Mouse (Mus musculus) liver, adult 2 months (tissue): ENCODE data around the gene Pdlim5. TPM values are rescaled to one million over a fixed set of nuclear protein-coding genes. Genes with fewer than 3 reads are reported as not detected.
A peak's percentile ranks its signal among the peaks of the same experiment; 100 is the strongest.

Experiments
- DNase-seq: peaks from one replicate; pipeline ENCODE4 v3.0.0-alpha.2; 2011; ENCODE audit warnings: low read depth, low spot score; ENCODE audit errors: extremely low read depth
- H3K27ac ChIP-seq: fragments of 200-500 bp; replicated peaks from 2 replicates; pipeline ENCODE4 v1.5.1; 2012; ENCODE audit warnings: low read depth, mild to moderate bottlenecking, control low read depth, inconsistent platforms, low read length; ENCODE audit not compliant: insufficient read depth
- H3K27me3 ChIP-seq: fragments of 200-500 bp; 2 replicates; pipeline ENCODE4 v1.6.1; 2012; ENCODE audit warnings: mild to moderate bottlenecking, moderate library complexity, low read length, inconsistent platforms; ENCODE audit not compliant: control insufficient read depth, insufficient read depth
- H3K36me3 ChIP-seq: fragments of 200-500 bp; 2 replicates; pipeline ENCODE4 v1.6.1; 2012; ENCODE audit warnings: low read length, inconsistent platforms; ENCODE audit not compliant: control insufficient read depth, insufficient read depth
- H3K4me1 ChIP-seq: fragments of 200-500 bp; 2 replicates; pipeline ENCODE4 v1.6.1; 2011; ENCODE audit warnings: low read length; ENCODE audit not compliant: control insufficient read depth, insufficient read depth
- H3K4me3 ChIP-seq: fragments of 200-500 bp; 2 replicates; pipeline ENCODE4 v1.5.1; 2011; ENCODE audit warnings: low read depth, mild to moderate bottlenecking, control low read depth, low read length, moderate library complexity; ENCODE audit not compliant: insufficient read depth
- H3K79me2 ChIP-seq: fragments of 200-500 bp; 2 replicates; pipeline ENCODE4 v1.6.1; 2012; ENCODE audit warnings: inconsistent platforms, mild to moderate bottlenecking, low read length, moderate library complexity; ENCODE audit not compliant: control insufficient read depth, insufficient read depth
- H3K9ac ChIP-seq: fragments of 200-500 bp; 2 replicates; pipeline ENCODE4 v1.6.1; 2012; ENCODE audit warnings: low read depth, mild to moderate bottlenecking, control low read depth, inconsistent platforms, low read length
- CTCF ChIP-seq: fragments of 200-500 bp; IDR thresholded peaks from 2 replicates; pipeline ENCODE4 v1.5.1; 2011; ENCODE audit warnings: low read depth, low read length, control low read depth
- POLR2A ChIP-seq: fragments of 200-500 bp; IDR thresholded peaks from 2 replicates; pipeline ENCODE4 v1.6.1; 2011; ENCODE audit warnings: low read length, control low read depth; ENCODE audit not compliant: insufficient read depth; ENCODE audit errors: extremely low read depth
- WGBS: fragments of 180-500 bp; shearing (Covaris S2); methylation state at CpG from one replicate; pipeline ENCODE4 v1.1.7; 2018; 5-methylcytosine and 5-hydroxymethylcytosine counted together
- polyA plus RNA-seq: library from polyadenylated mRNA; depleted of rRNA; stranded (reverse); fragments of >200 nt; gene quantifications from 2 replicates; pipeline ENCODE4 v1.2.3, GENCODE M21; 2012
- total RNA-seq: library from RNA; depleted of rRNA; stranded (reverse); fragments of >200 nt; gene quantifications from 2 replicates; pipeline ENCODE4 v1.2.3, GENCODE M21; 2014

Gene Pdlim5
- total and polyA plus RNA-seq, 2 experiments = 31.4 to 45.8 TPM

DNA sequence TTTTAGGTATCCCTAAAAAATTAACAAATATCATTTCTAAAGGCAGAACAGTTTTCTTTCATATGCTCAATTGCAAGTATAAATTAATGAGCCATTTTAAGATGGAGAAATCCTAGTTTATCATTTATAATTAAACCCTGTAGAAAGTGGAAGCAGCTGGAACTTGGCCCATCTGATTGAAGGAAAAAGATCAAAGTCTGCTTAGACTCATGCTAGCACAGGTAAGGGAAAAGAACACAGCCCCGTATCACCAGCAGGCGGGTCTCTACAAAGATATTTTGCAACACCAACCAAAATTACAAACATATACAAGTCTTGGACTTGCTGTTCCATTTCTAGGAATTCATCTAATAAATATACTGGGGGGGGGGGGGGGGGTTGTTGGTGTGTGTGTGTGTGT is 9.8 kb downstream of the Pdlim5 start:
- peak; percentile 93 for DNase-seq
- no peak overlapping the region for H3K4me3 ChIP-seq
- no peaks in the 10 kb centered on the region for H3K27me3 ChIP-seq
- H3K4me1 ChIP-seq = peaks cover 20% of the 10 kb centered on the region
- H3K27ac ChIP-seq = no peak overlapping the region
- H3K9ac ChIP-seq = no peak overlapping the region
- peaks cover 15% of the 10 kb centered on the region; the same call in 1 of the 2 replicates for H3K36me3 ChIP-seq
- peaks cover 3% of the 10 kb centered on the region; the same call in 1 of the 2 replicates for H3K79me2 ChIP-seq
- TF ChIP-seq POLR2A = no peak
- no peak for TF ChIP-seq CTCF
- WGBS = 27% methylated on average over 2 of the region's 2 CpGs

DNA sequence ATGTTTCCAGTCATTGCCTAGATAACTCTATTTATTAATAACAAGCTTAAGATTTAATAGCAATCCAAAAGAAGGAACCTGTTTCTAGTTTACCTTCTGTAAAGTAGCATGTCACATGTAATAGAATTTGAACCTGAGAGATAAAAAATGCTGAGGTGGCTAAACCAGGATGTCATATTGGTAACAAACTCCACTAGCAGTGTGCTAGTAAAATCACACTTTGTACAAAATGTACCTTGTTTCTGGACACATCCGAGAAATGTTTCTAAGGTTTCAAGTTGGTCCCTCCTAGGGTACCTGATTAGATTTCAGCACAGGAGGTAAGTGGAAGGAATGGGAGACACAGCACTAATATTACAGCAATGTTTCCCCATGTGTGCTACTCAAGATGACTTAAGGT is 18.9 kb downstream of the Pdlim5 start:
- peak; percentile 53 for DNase-seq
- no peak for TF ChIP-seq POLR2A
- no peak for TF ChIP-seq CTCF
- no peak overlapping the region for H3K4me3 ChIP-seq
- H3K9ac ChIP-seq = no peak overlapping the region
- 36% methylated on average over 1 of the region's 1 CpGs for WGBS
- H3K79me2 ChIP-seq = peaks cover 10% of the 10 kb centered on the region; the same call in 1 of the 2 replicates
- peaks cover 18% of the 10 kb centered on the region for H3K4me1 ChIP-seq
- H3K36me3 ChIP-seq = peaks cover 4% of the 10 kb centered on the region; the same call in 1 of the 2 replicates
- H3K27ac ChIP-seq = no peak overlapping the region
- no peaks in the 10 kb centered on the region for H3K27me3 ChIP-seq

DNA sequence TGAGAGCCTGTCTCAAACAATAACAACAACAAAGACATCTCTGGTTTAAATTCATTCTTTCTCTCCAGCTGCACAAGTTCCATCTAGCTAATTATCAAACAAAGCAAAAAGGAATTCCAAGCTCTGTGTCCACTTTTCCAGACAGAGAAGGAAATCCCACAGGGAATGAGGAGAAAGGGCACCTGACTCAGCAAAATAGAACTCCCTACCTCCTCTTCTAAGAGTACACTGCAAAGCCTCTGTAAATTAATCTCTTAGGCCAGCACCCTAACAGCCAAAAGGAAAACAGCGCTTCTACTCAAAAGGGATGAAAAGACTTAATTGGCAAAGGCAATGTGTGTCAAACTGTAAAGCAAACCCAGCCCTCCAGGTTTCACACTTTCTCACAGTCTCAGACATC is 20.4 kb downstream of the Pdlim5 start:
- no peak overlapping the region for H3K9ac ChIP-seq
- no peaks in the 10 kb centered on the region for H3K27me3 ChIP-seq
- H3K4me1 ChIP-seq = peaks cover 15% of the 10 kb centered on the region
- 28% methylated on average over 1 of the region's 1 CpGs for WGBS
- H3K27ac ChIP-seq = peak overlapping the region; percentile 74
- H3K36me3 ChIP-seq = peaks cover 2% of the 10 kb centered on the region; the same call in 1 of the 2 replicates
- DNase-seq = peak; percentile 71
- H3K4me3 ChIP-seq = no peak overlapping the region
- H3K79me2 ChIP-seq = peaks cover 9% of the 10 kb centered on the region; the same call in 1 of the 2 replicates
- TF ChIP-seq POLR2A (no peak), CTCF (no peak)

DNA sequence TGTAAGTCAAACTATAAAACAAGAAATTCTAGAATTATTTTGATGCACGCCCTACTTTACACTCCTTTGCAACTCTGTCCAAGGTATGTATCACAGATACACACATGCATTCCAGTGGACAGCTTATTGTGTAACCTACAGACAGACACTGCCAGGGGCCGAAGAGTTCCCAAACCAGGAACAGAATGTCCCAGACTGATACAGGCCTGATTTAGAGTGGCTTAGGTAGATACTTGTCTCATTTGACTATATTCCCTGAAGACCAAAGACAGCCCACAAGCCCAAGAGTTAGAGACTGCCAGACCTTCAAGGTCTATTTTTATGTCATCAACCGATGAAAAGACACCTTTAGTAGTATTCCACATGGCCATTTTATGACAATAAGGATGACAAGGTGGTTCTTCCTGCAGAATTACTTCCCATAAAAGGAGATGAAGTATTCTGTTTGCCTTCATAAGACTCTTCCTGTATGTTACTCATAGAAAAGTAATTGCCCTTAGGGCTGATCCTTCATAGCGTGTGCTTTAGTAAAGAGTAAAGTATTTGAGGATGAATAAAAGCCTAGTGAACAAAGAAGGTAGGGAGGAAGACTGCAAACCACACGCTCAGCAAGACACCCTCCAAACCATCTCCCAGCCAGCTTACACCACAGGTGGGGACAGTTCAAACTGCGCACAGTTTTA is 22.9 kb downstream of the Pdlim5 start:
- peak; percentile 57 for DNase-seq
- peaks cover 12% of the 10 kb centered on the region; the same call in 1 of the 2 replicates for H3K4me1 ChIP-seq
- WGBS = 88% methylated on average over 6 of the region's 6 CpGs
- no peak overlapping the region for H3K9ac ChIP-seq
- H3K4me3 ChIP-seq = no peak overlapping the region
- H3K79me2 ChIP-seq = peaks cover 11% of the 10 kb centered on the region; the same call in 1 of the 2 replicates
- H3K27ac ChIP-seq = no peak overlapping the region
- peaks cover 2% of the 10 kb centered on the region; the same call in 1 of the 2 replicates for H3K36me3 ChIP-seq
- no peaks in the 10 kb centered on the region for H3K27me3 ChIP-seq
- TF ChIP-seq CTCF (no peak), POLR2A (no peak)

DNA sequence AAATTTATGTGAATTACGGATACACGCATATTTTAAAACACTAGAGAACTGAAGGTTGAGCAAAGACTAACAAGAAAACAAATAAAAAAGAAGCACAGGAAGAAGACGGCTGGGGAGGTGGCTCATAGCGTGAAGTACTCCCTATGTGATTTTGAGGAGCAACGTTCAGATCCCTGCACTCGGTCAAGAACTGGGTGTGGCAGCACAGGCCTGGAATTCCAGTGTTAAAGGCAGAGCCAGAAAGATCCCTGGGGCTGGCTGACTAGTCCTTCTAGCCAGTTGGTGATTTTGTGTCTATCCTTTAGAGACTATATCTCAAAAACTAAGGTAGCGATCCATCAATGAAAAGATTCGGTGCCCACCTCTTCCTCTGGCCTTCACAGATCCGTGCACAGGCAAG is 27.1 kb downstream of the Pdlim5 start:
- H3K36me3 ChIP-seq = peaks cover 2% of the 10 kb centered on the region; the same call in 1 of the 2 replicates
- 0 out of 2 replicates have a peak, but pooled peaks cover 3% of the 10 kb centered on the region for H3K4me1 ChIP-seq
- no peaks in the 10 kb centered on the region for H3K27me3 ChIP-seq
- H3K9ac ChIP-seq = no peak overlapping the region
- no peak for DNase-seq
- WGBS = 87% methylated on average over 9 of the region's 9 CpGs
- H3K27ac ChIP-seq = no peak overlapping the region
- no peak overlapping the region for H3K4me3 ChIP-seq
- H3K79me2 ChIP-seq = peaks cover 9% of the 10 kb centered on the region; the same call in 1 of the 2 replicates
- TF ChIP-seq POLR2A (no peak), CTCF (no peak)

- peaks cover 2% of the 10 kb centered on the region; the same call in 1 of the 2 replicates for H3K36me3 ChIP-seq
- no peak for TF ChIP-seq CTCF
- TF ChIP-seq POLR2A = no peak
- no peak for DNase-seq
- H3K4me1 ChIP-seq = no peaks in the 10 kb centered on the region
- H3K4me3 ChIP-seq = no peak overlapping the region
- H3K27ac ChIP-seq = no peak overlapping the region
- WGBS = 91% methylated on average over 6 of the region's 6 CpGs
- H3K9ac ChIP-seq = no peak overlapping the region
- no peaks in the 10 kb centered on the region for H3K27me3 ChIP-seq
- peaks cover 6% of the 10 kb centered on the region; the same call in 1 of the 2 replicates for H3K79me2 ChIP-seq
Measured at GRCm38 (mm10) chr3:142362092-142362491, 33.4 kb downstream of the Pdlim5 start.
